Mouse (Mus musculus) thymus, postnatal 14 days (tissue): ENCODE results near the gene Mmp23.

ENCODE experiments used
- DNase-seq: peaks from one replicate; pipeline ENCODE4 v3.0.0; 2021

Mmp23 gene

DNA sequence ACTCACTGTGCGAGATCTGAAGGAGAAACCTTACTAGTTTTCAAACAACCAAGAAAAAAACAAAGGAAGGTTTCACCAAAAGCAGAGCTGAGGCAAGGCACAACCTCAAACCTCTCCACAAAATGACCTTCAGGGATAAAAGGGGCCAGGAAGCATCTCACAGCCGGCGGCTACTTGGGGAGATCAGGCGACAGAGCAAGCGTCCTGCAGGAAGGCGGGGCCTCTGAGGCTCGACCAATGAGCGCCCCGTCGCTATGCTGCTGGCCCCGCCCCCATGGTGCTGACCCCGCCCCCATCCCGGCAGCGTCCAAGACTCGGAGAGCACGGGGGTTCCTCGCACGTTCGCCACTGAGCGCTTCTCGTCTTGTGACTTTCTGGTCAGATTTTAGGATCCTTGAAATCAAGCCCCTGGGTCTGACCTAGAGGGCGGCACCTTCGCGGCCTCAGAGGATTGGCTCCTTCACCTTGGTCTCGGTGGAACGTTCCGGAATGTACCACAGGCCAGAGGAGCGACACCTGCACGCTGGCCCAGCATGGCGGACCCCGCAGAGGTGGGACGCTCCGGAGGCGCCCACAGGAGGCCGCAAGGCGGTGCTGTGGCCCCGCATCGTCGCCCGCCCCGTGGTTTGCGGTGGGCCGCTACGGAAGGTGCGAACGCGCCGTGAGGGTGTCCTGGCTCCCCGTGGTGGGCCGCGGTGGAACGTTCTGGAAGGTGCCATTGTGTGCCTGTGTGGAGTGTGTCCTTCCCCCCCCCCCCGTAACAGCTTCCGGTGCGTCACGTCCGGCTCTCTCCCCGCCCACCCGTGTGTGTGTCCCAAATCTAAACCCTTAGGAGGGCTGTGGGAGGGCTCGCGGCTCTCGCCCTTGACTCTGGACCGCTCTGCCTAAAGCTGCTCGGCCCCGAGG is 51.8 kb downstream of the Mmp23 start, which contains the start of gene Slc35e2:
Slc35e2 (plus strand) TSS at position 326 of the 906 bp plus-strand sequence.
- DNase-seq, result peak; percentile 95
